Mouse (Mus musculus) midbrain, embryonic 10.5 days (tissue): ENCODE measurements at regions not wholly inside any gene's neighbourhood (a gene's known extent, or its start where the extent isn't known, plus 50 kb on each side); places are given as distances from the start of the nearest gene placed in this dataset.

ENCODE experiments used
- DNase-seq: peaks from one replicate; pipeline ENCODE4 v3.0.0-alpha.2; 2017; ENCODE audit warnings: low spot score
- H3K27ac ChIP-seq: fragments of 300-500 bp; sonication (generic); replicated peaks from 2 replicates; pipeline ENCODE4 v1.5.1; 2016; ENCODE audit warnings: mild to moderate bottlenecking
- H3K27me3 ChIP-seq: fragments of 300-500 bp; sonication (generic); 2 replicates; pipeline ENCODE4 v1.6.1; 2016; ENCODE audit warnings: low read depth, mild to moderate bottlenecking; ENCODE audit not compliant: poor library complexity, severe bottlenecking
- H3K36me3 ChIP-seq: fragments of 300-500 bp; sonication (generic); 2 replicates; pipeline ENCODE4 v1.6.1; 2016; ENCODE audit warnings: mild to moderate bottlenecking, moderate library complexity
- H3K4me1 ChIP-seq: fragments of 300-500 bp; sonication (generic); 2 replicates; pipeline ENCODE4 v1.6.1; 2016
- H3K4me3 ChIP-seq: fragments of 300-500 bp; sonication (generic); 2 replicates; pipeline ENCODE4 v1.5.1; 2016; ENCODE audit warnings: mild to moderate bottlenecking, moderate library complexity
- H3K9me3 ChIP-seq: fragments of 300-500 bp; sonication (generic); replicated peaks from 2 replicates; pipeline ENCODE4 v1.6.1; 2016; ENCODE audit warnings: mild to moderate bottlenecking
- WGBS: fragments of 180-500 bp; shearing (Covaris S2); methylation state at CpG from one replicate; pipeline ENCODE4 v1.1.7; 2016; 5-methylcytosine and 5-hydroxymethylcytosine counted together

DNA sequence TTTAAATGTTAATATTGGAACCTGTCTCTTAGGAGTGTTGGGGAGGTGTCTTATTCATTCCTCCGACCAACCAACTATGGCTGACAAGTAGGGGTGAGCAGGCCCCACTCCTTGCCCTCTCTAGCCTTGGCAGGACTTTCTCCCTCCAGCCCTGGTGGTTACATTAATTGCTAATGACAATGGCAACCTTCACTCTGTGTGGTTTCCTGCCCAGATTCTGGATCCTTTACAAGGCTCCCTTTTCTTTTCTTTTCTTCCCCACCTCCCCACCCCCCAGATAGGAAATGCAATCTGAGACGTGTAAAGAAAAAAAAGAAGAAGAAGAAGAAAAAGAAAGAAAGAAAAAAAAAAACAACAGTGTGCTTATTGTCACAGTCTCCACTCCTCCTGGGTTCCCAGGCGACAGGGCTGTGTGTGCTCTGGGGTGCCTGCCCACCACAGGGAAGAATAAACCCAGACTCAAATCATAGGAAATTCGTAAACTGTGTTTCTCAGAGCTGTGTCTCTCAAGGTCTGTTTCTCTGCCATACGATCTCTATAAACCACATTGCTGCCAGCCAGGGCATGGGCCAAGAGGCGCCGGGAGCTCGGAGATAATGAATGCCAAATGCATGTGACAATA is 637.6 kb downstream of the Insc start:
- Histone ChIP-seq H3K9me3 (no peaks in the 10 kb centered on the region), H3K27ac (no peak overlapping the region), H3K27me3 (no peaks in the 10 kb centered on the region), H3K4me3 (no peak overlapping the region), H3K4me1 (peaks cover 19% of the 10 kb centered on the region), H3K36me3 (no peaks in the 10 kb centered on the region)
- WGBS = 60% methylated on average over 8 of the region's 8 CpGs
- no peak for DNase-seq

DNA sequence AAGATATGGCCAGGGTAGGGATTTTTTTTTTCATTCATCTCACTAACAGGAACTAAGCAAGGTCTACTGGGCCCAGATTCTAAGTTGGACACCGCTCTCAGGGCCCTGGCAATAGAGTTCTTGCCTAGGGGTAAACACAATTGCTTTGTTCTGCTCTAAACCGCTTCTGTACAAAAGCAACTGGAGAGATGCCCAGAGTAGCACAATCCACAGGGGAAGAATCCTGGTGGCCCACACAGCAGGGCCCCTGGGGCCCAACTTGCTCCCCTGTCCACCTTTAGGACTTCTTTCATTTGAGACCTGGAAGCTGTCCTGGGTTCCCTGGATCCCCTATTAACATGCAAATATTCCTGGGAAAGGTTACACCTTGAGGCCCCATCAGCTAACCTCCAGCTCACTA is 639.4 kb downstream of the Insc start:
- H3K27ac ChIP-seq = peak overlapping the region; percentile 1; the same call in 1 of the 2 replicates
- WGBS = 29% methylated on average over 2 of the region's 2 CpGs
- H3K4me1 ChIP-seq = peaks cover 19% of the 10 kb centered on the region
- no peaks in the 10 kb centered on the region for H3K27me3 ChIP-seq
- DNase-seq = no peak
- H3K9me3 ChIP-seq = no peaks in the 10 kb centered on the region
- no peak overlapping the region for H3K4me3 ChIP-seq
- no peaks in the 10 kb centered on the region for H3K36me3 ChIP-seq

DNA sequence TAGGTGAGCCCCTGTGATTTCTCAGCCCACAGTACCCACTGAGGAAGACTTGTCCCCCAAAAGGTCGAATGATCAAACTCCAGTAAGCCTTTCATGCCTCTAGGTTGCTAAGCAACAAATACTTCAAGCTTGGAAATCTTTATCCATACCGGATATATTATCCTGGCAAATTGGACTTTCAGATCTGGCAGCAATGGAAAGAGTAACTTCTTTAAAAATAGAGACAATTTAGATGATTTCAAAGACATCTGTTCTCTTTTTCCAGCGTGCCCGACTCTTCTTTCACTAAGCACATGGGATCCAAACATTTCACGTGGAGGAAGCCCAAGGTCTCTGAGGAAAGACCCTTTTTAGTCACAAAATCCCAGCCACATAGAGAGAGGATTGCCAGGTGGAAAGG is 645.4 kb downstream of the Insc start:
- 60% methylated on average over 5 of the region's 5 CpGs for WGBS
- no peaks in the 10 kb centered on the region for H3K36me3 ChIP-seq
- no peak overlapping the region for H3K4me3 ChIP-seq
- no peaks in the 10 kb centered on the region for H3K9me3 ChIP-seq
- DNase-seq = no peak
- no peak overlapping the region for H3K27ac ChIP-seq
- H3K27me3 ChIP-seq = no peaks in the 10 kb centered on the region
- peaks cover 13% of the 10 kb centered on the region for H3K4me1 ChIP-seq

DNA sequence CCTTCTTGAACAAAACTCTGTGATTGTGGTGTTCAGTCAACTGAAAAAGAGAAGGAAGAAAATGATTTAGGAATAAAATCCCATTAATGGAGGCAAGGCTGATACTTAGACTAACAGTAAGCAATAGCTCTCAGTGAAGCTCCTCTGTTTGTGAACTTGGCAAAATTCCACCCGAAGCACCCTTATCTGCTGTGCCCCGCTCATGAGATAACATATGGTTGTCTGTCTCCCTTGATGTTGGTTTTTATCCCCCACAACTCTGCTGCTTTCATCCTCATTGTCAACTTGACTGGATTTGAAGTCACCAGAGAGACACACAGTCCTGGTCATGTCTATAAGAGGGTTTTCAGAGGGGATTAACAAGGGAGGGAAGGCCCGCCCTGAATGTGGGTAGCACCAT is 646.1 kb downstream of the Sox6 start:
- Histone ChIP-seq H3K27ac (no peak overlapping the region), H3K9me3 (no peaks in the 10 kb centered on the region), H3K27me3 (no peaks in the 10 kb centered on the region), H3K4me3 (no peak overlapping the region), H3K36me3 (no peaks in the 10 kb centered on the region), H3K4me1 (peaks cover 13% of the 10 kb centered on the region)
- DNase-seq = no peak
- WGBS = 82% methylated on average over 3 of the region's 3 CpGs

DNA sequence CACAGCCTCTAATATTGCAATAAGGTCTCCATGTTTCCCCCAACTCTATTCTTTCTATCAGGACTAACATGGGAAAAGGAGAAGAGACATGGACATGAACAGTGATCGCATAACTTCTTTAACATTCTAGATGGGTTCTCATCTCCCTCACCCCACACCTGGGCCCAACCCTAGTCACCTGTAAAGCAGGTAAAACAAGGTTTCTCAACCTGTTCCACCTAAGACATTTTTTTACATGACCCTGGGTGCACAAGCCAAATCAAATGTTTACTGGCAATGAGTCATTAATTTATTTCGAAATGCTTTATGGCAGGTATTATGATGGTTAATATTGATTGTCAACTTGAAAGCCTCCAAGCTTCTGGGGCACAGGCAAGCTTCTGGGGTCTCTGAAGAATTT is 640.4 kb downstream of the Sox6 start:
- DNase-seq = no peak
- Histone ChIP-seq H3K36me3 (no peaks in the 10 kb centered on the region), H3K9me3 (no peaks in the 10 kb centered on the region), H3K27me3 (no peaks in the 10 kb centered on the region), H3K4me3 (no peak overlapping the region), H3K4me1 (peaks cover 9% of the 10 kb centered on the region), H3K27ac (no peak overlapping the region)
- WGBS = 93% methylated on average over 2 of the region's 2 CpGs

DNA sequence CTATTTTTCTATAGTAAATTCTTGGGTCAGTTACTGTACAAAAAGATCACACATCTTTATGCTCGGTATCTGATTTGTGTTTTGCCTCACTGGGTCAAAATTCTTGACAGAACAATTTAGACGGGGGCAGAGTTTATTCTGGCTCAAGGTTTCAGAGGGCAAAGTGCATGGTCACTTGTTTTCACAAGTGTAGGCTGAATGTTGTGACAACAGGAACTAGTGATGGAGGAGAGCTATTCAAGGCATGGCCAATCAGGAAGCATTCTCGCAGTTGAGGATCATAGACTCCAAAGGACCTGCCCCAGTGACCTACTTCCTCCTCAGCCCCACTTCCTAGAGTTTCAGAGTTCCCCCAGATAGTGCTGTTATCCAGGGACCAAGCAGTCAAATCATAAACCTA is 639.1 kb downstream of the Sox6 start:
- no peaks in the 10 kb centered on the region for H3K27me3 ChIP-seq
- DNase-seq = no peak
- 77% methylated on average over 3 of the region's 3 CpGs for WGBS
- no peak overlapping the region for H3K4me3 ChIP-seq
- no peak overlapping the region for H3K27ac ChIP-seq
- peaks cover 9% of the 10 kb centered on the region for H3K4me1 ChIP-seq
- H3K36me3 ChIP-seq = no peaks in the 10 kb centered on the region
- H3K9me3 ChIP-seq = no peaks in the 10 kb centered on the region

DNA sequence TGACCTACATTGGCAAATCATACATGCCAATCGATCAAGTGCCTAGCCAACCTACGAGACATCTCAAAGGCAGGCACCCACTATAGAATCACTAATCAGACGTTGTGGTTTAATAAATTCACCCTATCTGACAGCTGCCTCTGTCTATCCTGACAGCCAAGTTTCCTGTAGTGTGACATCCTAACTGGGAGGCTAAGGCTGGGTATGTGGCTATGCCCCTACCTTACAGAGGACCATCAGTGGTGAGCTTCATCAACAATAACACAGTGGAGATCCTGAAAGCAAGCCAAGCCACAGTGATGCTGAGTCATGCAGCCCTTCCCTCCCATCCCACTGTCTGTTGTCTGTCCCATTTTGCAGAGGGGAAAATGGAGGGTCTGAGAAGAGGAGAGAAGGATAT is 630.7 kb downstream of the Sox6 start:
- no peak for DNase-seq
- Histone ChIP-seq H3K27me3 (no peaks in the 10 kb centered on the region), H3K4me1 (peaks cover 18% of the 10 kb centered on the region), H3K36me3 (no peaks in the 10 kb centered on the region), H3K9me3 (no peaks in the 10 kb centered on the region), H3K27ac (no peak overlapping the region), H3K4me3 (no peak overlapping the region)
- WGBS = 89% methylated on average over 3 of the region's 3 CpGs

DNA sequence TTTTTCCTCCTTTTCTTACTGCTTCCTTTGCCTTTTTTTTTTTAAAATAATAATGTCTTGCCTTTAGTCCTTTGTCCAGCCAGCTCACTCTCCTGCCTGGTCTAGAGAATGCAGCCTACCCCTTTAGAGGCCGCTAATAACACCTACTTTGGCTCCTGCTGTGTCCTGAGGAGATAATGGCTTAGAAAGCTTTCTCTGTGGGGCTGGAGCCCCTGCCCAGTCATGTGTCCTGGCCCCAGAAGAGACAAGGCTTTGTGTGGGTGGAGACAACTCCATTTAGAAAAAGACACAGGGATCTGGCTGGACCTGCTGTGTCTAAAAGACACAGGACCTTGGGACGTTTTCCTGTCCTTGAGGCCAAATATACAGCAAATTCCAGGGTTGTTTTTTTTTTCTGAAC is 629.7 kb downstream of the Sox6 start:
- 6% methylated on average over 2 of the region's 2 CpGs for WGBS
- H3K27ac ChIP-seq = 0 out of 2 replicates have a peak overlapping the region, but pooled peaks have one; percentile 17
- DNase-seq = no peak

DNA sequence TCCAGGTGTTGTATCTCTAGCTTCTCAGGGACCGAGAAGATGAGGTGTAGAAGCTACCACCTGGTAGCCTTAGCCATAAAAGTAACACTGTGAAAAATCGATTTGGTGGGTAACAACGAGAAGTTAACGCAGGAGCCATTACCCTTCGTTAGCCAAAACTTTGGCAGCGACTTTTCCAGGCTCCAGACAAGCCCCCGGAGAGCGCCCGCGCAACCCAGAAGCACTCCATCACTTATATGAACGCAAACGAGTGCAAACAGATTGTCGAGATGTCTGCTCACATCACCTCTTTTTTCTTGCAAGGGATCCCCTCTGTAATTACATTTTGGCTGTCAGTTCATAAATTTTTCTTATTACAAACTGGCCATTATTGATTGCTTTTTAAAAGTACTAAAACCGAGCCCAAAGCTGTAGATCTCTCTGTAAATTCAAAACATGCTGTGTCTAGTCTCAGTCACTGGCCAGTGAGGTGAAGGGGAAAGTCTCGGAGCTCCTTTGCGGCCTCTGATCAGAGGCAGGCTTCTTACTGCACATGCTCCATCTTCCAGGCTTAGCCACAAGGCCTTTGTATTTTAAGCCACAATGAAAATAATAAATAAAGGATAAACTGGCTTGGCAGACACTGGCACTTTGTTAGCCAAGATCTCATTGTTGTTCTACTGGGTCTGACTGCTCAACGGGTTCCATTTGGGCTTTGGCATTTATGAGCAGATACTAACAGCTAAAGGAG is 627.9 kb downstream of the Sox6 start:
- no peaks in the 10 kb centered on the region for H3K9me3 ChIP-seq
- H3K4me3 ChIP-seq = no peak overlapping the region
- no peaks in the 10 kb centered on the region for H3K27me3 ChIP-seq
- H3K27ac ChIP-seq = no peak overlapping the region
- H3K36me3 ChIP-seq = no peaks in the 10 kb centered on the region
- H3K4me1 ChIP-seq = peaks cover 22% of the 10 kb centered on the region
- no peak for DNase-seq
- 90% methylated on average over 17 of the region's 17 CpGs for WGBS

More for the DNA sequence above, 629.7 kb downstream of the Sox6 start:
- Histone ChIP-seq H3K36me3 (no peaks in the 10 kb centered on the region), H3K4me3 (no peak overlapping the region), H3K4me1 (peaks cover 18% of the 10 kb centered on the region), H3K9me3 (no peaks in the 10 kb centered on the region), H3K27me3 (no peaks in the 10 kb centered on the region)

DNA sequence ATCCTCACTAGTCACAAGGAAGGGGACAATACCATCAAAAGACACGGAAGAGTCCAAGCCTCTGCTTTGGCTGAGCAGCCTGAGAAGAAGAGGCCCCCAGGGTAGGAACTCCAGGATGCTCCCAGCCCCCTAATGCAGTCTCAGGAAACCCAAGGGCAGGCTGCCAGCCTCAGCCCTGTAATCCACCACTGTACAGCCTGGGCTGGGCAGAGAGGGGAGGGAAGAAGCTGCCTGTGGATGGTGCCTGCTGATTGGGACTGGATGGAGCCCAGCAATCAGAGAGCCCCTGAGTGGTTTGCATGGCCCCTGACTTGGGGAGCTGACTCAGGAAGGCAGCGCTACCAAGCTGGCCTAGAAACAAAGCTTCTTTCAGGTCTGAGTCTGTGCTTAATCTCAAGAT is 627.1 kb downstream of the Sox6 start:
- Histone ChIP-seq H3K4me1 (peaks cover 22% of the 10 kb centered on the region), H3K27me3 (no peaks in the 10 kb centered on the region), H3K9me3 (no peaks in the 10 kb centered on the region), H3K27ac (0 out of 2 replicates have a peak overlapping the region, but pooled peaks have one; percentile 24), H3K4me3 (no peak overlapping the region), H3K36me3 (no peaks in the 10 kb centered on the region)
- no peak for DNase-seq
- 67% methylated on average over 2 of the region's 2 CpGs for WGBS

DNA sequence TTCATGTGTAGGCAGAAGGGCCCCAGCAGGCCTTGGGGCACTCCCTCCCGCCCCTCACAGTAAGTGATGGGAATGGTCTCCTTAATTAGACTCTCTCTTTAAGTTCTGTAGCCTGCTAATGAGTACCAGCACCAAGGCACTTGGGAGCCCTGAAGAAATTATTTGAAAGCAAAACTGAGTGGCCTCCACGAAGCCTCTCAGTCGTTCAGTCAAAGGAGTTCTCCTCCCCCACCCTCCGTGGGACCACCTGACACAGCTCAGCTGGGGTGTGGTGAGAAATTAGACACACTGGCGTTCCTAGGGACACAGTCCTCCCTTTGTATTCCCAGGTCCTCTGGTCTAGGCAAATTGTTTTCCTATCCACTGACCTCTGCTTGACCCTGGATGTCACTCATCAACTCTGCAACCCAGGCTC is 623.4 kb downstream of the Sox6 start:
- Histone ChIP-seq H3K4me1 (peaks cover 14% of the 10 kb centered on the region), H3K36me3 (no peaks in the 10 kb centered on the region), H3K9me3 (no peaks in the 10 kb centered on the region), H3K27ac (peak overlapping the region; percentile 63), H3K27me3 (no peaks in the 10 kb centered on the region), H3K4me3 (no peak overlapping the region)
- peak; percentile 38 for DNase-seq
- WGBS = 22% methylated on average over 5 of the region's 5 CpGs
